Mouse (Mus musculus) 3T3-L1 (cell line): ENCODE measurements at regions not wholly inside any gene's neighbourhood (a gene's known extent, or its start where the extent isn't known, plus 50 kb on each side); places are given as distances from the start of the nearest gene placed in this dataset.

Source experiments
- DNase-seq: peaks from one replicate; pipeline ENCODE4 v3.0.0-alpha.2; 2015; ENCODE audit warnings: low read depth, low spot score

DNA sequence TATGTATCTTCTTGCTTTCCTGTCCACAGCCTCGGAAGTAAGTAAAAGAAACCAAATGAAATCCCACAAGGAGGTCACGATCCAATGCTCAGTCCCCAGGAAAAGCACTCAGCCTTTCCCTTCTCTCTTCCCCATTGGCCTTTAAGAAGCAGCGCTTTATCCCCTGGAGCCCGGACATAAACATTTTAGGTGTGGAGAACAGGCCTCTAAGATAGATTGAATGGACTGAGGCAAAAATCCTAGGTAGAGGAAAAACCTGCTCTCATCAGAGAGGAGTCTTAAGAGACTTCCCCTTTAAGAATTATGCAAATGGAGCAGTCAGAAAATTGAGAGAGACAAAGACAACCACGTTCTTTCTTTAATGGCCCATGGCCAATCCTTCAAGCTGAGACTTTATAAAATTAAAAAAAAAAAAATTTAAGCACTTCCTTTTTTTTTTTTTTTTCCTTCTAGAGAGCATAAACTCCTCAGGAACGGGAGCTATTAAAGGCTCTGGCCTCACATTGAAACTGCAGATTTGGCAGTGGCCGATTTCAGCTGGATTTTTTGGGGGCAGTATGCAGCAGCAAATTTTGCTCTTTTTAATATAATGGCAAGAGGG lies 1020.5 kb downstream of the 9330182O14Rik start:
- DNase-seq: no peak

GRCm38 (mm10) chr15:41155169-41155638 lies 1021.0 kb downstream of the 9330182O14Rik start:
- DNase-seq: no peak

GRCm38 (mm10) chr15:41157802-41158201 lies 1023.6 kb downstream of the 9330182O14Rik start:
- no peak for DNase-seq

- peak; percentile 6 for DNase-seq
These were observed 1028.1 kb downstream of the 9330182O14Rik start for GRCm38 (mm10) chr15:41162268-41162667.

DNA sequence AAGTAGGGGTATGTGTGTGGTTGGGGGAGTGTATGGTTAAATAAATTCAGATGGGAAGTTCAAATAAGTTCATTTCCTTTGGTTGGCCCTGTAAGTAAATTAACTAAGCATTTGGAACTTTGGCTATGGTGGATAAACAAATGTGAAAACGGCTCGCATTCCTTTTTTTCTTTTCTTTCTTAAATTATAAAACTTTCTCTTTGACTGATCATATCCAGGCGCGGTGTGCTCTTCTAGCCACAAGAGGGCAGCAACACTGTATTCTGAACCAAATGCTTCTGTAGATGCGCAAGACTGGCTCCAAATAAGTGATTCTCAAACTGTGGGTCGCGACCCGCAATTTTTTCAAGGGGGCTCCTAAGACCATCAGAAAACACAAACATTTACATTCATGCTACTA lies 1028.6 kb downstream of the 9330182O14Rik start:
- peak; percentile 81 for DNase-seq

GRCm38 (mm10) chr15:41163643-41164358 lies 1029.6 kb downstream of the 9330182O14Rik start:
- DNase-seq: peak; percentile 87

- DNase-seq: no peak
These were observed 1031.4 kb downstream of the 9330182O14Rik start for GRCm38 (mm10) chr15:41165534-41165933.

DNA sequence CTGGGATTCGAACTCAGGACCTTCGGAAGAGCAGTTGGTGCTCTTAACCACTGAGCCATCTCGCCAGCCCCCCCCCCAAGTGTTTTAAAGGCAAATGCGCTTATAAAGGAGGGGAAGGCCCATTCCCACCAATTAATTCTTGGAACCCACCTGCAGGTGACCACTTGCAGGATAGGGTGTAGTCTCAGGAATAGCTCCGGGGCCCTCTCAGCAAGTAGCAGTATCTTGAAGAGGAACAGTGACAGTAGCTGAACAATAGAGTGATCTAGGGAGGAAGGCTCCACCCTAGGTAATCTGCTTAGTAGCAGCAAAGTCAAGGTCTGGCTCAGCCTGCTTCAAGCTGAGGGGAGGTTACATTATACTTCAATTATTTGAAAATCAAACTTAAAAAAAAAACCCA lies 1056.6 kb downstream of the 9330182O14Rik start:
- DNase-seq: no peak

GRCm38 (mm10) chr15:41193240-41193639 lies 1059.1 kb downstream of the 9330182O14Rik start:
- peak; percentile 91 for DNase-seq

GRCm38 (mm10) chr15:41223801-41224200 lies 1089.6 kb downstream of the 9330182O14Rik start:
- DNase-seq: no peak

- no peak for DNase-seq
These were observed 1098.4 kb downstream of the 9330182O14Rik start for GRCm38 (mm10) chr15:41232406-41233060.
